Mouse (Mus musculus) small intestine, adult 2 months (tissue): ENCODE measurements around the gene Gabbr2.

Source experiments
- CTCF ChIP-seq: fragments of 200-500 bp; IDR thresholded peaks from 2 replicates; pipeline ENCODE4 v1.5.1; 2012; ENCODE audit warnings: low read depth, mild to moderate bottlenecking, control low read depth, inconsistent platforms, low read length, moderate library complexity, mixed read lengths; ENCODE audit not compliant: insufficient replicate concordance, insufficient read length; ENCODE audit errors: extremely low read depth
- POLR2A ChIP-seq: fragments of 200-500 bp; IDR thresholded peaks from 2 replicates; pipeline ENCODE4 v1.6.1; 2012; ENCODE audit warnings: low read depth, mild to moderate bottlenecking, control low read depth, inconsistent platforms, low read length, moderate library complexity

DNA sequence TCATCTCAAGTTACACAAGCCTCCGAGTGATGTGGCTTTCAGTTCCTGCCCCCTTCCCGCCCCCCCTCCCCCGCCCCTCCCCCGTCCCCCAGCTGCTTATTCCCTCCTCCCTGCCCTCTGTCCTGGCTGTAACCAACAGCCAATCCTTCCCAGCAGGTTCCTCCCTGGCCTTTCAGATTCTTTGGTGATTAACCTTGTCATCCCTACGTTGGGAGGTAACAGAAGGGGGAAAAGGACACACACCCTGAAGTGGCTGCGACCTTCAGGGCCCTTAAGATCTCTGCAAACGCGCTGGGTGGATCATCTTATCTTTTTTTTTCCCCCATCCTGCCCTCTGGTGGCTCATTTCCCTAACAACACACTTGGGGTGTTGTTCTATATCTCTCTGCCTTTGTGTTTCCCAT is 326.3 kb downstream of the Gabbr2 start:
- peak; percentile 13; the same call in 1 of the 2 replicates for TF ChIP-seq CTCF
- TF ChIP-seq POLR2A: no peak
